Mouse (Mus musculus) kidney, adult 2 months (tissue): ENCODE measurements around the gene Fam71f1. TPM values are rescaled to one million over a fixed set of nuclear protein-coding genes. Genes with fewer than 3 reads are reported as not detected.
"Not testable (repeated sequence)": the region's sequence is repeated elsewhere in the genome, so short reads cannot be mapped to it uniquely, and the experiment has no call there.

ENCODE experiments used
- DNase-seq: peaks from one replicate; pipeline ENCODE4 v3.0.0; 2021
- H3K27ac ChIP-seq: fragments of 200-500 bp; 2 replicates; pipeline ENCODE4 v1.5.1; 2012; ENCODE audit warnings: low read depth, low read length, control low read depth, inconsistent platforms; ENCODE audit not compliant: insufficient read depth
- H3K27me3 ChIP-seq: fragments of 200-500 bp; replicated peaks from 2 replicates; pipeline ENCODE4 v1.6.1; 2012; ENCODE audit warnings: mild to moderate bottlenecking, moderate library complexity, low read length, inconsistent platforms; ENCODE audit not compliant: control insufficient read depth, insufficient read depth
- H3K36me3 ChIP-seq: fragments of 200-500 bp; 2 replicates; pipeline ENCODE4 v1.6.1; 2012; ENCODE audit warnings: mild to moderate bottlenecking, moderate library complexity, low read length, inconsistent platforms; ENCODE audit not compliant: control insufficient read depth, insufficient read depth
- H3K4me1 ChIP-seq: fragments of 200-500 bp; 2 replicates; pipeline ENCODE4 v1.6.1; 2011; ENCODE audit warnings: low read length; ENCODE audit not compliant: control insufficient read depth, insufficient read depth
- H3K4me3 ChIP-seq: fragments of 200-500 bp; 2 replicates; pipeline ENCODE4 v1.5.1; 2011; ENCODE audit warnings: mild to moderate bottlenecking, low read depth, low read length, control low read depth; ENCODE audit not compliant: insufficient read depth
- CTCF ChIP-seq: fragments of 200-500 bp; conservative IDR thresholded peaks from 2 replicates; pipeline ENCODE4 v1.5.1; 2011; ENCODE audit warnings: low read depth, mild to moderate bottlenecking, control low read depth, low read length, moderate library complexity, mixed read lengths; ENCODE audit not compliant: insufficient read depth, insufficient read length
- POLR2A ChIP-seq: fragments of 200-500 bp; IDR thresholded peaks from one replicate; pipeline ENCODE4 v1.6.1; 2011; ENCODE audit warnings: low read depth, low read length, control low read depth
- WGBS: fragments of 180-500 bp; shearing (Covaris S2); methylation state at CpG from one replicate; pipeline ENCODE4 v1.1.7; 2018; 5-methylcytosine and 5-hydroxymethylcytosine counted together
- polyA plus RNA-seq: library from polyadenylated mRNA; depleted of rRNA; stranded (reverse); fragments of >200 nt; gene quantifications from 2 replicates; pipeline ENCODE4 v1.2.3, GENCODE M21; 2012

Fam71f1 gene
- polyA plus RNA-seq, 1 experiment, result 0.11 TPM

GRCm38 (mm10) chr6:29326961-29327360 lies 8.0 kb downstream of the Fam71f1 start:
- DNase-seq, result no peak
- no peaks in the 10 kb centered on the region for H3K4me1 ChIP-seq
- no peak overlapping the region for H3K4me3 ChIP-seq
- no peak for TF ChIP-seq POLR2A
- TF ChIP-seq CTCF, result no peak
- H3K36me3 ChIP-seq, result no peaks in the 10 kb centered on the region
- H3K27me3 ChIP-seq, result no peaks in the 10 kb centered on the region
- H3K27ac ChIP-seq, result no peak overlapping the region
- 86% methylated on average over 9 of the region's 9 CpGs for WGBS

GRCm38 (mm10) chr6:29329514-29329913 lies 10.6 kb downstream of the Fam71f1 start:
- no peak overlapping the region for H3K27ac ChIP-seq
- 38% methylated on average over 4 of the region's 4 CpGs for WGBS
- no peak overlapping the region for H3K4me3 ChIP-seq
- no peak for DNase-seq
- TF ChIP-seq CTCF (no peak), POLR2A (no peak)
- H3K4me1 ChIP-seq, result no peaks in the 10 kb centered on the region
- H3K27me3 ChIP-seq, result no peaks in the 10 kb centered on the region
- H3K36me3 ChIP-seq, result no peaks in the 10 kb centered on the region

- not testable (repeated sequence) for H3K36me3 ChIP-seq, H3K4me3 ChIP-seq, H3K4me1 ChIP-seq, H3K27ac ChIP-seq, DNase-seq, H3K27me3 ChIP-seq
- 93% methylated on average over 2 of the region's 2 CpGs for WGBS
Measured at GRCm38 (mm10) chr6:29346512-29346911, 27.6 kb downstream of the Fam71f1 start.

- Histone ChIP-seq H3K4me3 (peak overlapping the region; percentile 71), H3K4me1 (peaks cover 7% of the 10 kb centered on the region; the same call in 1 of the 2 replicates), H3K27ac (peak overlapping the region; percentile 79), H3K27me3 (no peaks in the 10 kb centered on the region), H3K36me3 (no peaks in the 10 kb centered on the region)
- peak; percentile 4 for DNase-seq
- TF ChIP-seq POLR2A (no peak), CTCF (no peak)
- WGBS, result 41% methylated on average over 7 of the region's 7 CpGs
Measured at GRCm38 (mm10) chr6:29347189-29347588, 28.2 kb downstream of the Fam71f1 start.

GRCm38 (mm10) chr6:29347665-29348370 lies 28.9 kb downstream of the Fam71f1 start, which contains the start of gene Calu:
TSS of gene Calu (plus strand) at chr6:29348069.
- peak; percentile 100 for DNase-seq
- H3K36me3 ChIP-seq, result no peaks in the 10 kb centered on the region
- H3K27ac ChIP-seq, result peak within 1 kb of the TSS; percentile 79
- TF ChIP-seq CTCF, result no peak
- peak; percentile 90 for TF ChIP-seq POLR2A
- H3K4me1 ChIP-seq, result peaks cover 7% of the 10 kb centered on the region; the same call in 1 of the 2 replicates
- under 1% methylated on average over 55 of the region's 55 CpGs for WGBS
- H3K27me3 ChIP-seq, result no peaks in the 10 kb centered on the region
- peak within 1 kb of the TSS; percentile 96 for H3K4me3 ChIP-seq

GRCm38 (mm10) chr6:29348371-29348724 lies 29.4 kb downstream of the Fam71f1 start:
- WGBS, result under 1% methylated on average over 15 of the region's 15 CpGs
- no peaks in the 10 kb centered on the region for H3K36me3 ChIP-seq
- H3K27ac ChIP-seq, result peak overlapping the region; percentile 77
- H3K4me3 ChIP-seq, result peak overlapping the region; percentile 96
- no peaks in the 10 kb centered on the region for H3K27me3 ChIP-seq
- peaks cover 7% of the 10 kb centered on the region; the same call in 1 of the 2 replicates for H3K4me1 ChIP-seq
- no peak for DNase-seq
- TF ChIP-seq CTCF (no peak), POLR2A (no peak)

- Histone ChIP-seq H3K27ac (no peak overlapping the region), H3K27me3 (no peaks in the 10 kb centered on the region), H3K4me3 (no peak overlapping the region), H3K4me1 (peaks cover 7% of the 10 kb centered on the region; the same call in 1 of the 2 replicates), H3K36me3 (no peaks in the 10 kb centered on the region)
- no peak for DNase-seq
- TF ChIP-seq CTCF (no peak), POLR2A (no peak)
Measured at GRCm38 (mm10) chr6:29351613-29352012, 32.7 kb downstream of the Fam71f1 start.
